Mouse (Mus musculus): Measurements from ENCODE around the gene Khnyn. TPM values are rescaled to one million over a fixed set of nuclear protein-coding genes. Genes with fewer than 3 reads are reported as not detected.

Khnyn gene
- polyA plus RNA-seq, 1 experiment: 10.0 TPM

DNA sequence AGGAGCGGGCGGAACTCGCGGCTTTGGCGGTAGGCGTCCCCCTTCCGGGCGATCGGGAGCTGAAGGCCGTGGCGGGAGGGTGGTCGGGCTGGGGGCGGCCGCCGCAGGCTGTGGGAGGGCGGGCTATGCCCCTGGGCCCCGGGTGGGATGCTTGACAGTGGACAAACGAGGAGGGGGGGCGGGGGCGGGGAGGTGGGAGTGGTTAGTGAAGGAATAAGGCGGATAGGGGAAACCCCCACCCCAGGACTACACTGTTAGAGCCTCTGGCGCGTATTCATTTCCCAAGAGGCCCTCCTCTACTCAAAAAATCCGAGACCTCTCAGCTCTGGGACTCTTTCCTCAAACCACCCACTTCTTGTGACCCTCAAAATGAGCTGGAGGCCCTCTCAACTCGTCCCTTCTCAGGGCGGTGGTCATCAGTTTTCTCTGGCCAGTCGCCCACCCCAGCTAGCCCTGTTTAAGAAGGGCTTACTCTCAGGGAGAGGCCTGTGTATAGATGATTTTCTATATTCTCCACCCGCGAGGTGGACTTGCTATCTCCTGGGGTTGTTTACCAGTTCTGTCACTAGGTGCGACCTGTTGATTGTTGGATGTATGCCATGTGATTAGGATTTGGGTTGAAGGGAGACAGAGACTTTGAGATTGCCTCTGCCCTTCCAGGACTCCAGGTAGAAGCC is 505 bp downstream of the Khnyn start:
- peaks cover 27% of the 10 kb centered on the region for H3K36me3 ChIP-seq (ENCODE audit: control insufficient read depth, insufficient read depth)
- H3K4me3 ChIP-seq: peak overlapping the region; percentile 86
- TF ChIP-seq TCF3 (IDR thresholded peaks at IDR 0.05; ENCODE audit: insufficient read length, low read depth) (no peak), TCF12 (IDR thresholded peaks at IDR 0.05; ENCODE audit: insufficient read depth, poor library complexity, severe bottlenecking) (no peak), E2F4 (IDR thresholded peaks at IDR 0.05; ENCODE audit: insufficient read depth) (no peak), POLR2AphosphoS2 (IDR thresholded peaks at IDR 0.05; ENCODE audit: insufficient read length, low read depth) (no peak), SRF (IDR thresholded peaks at IDR 0.05; ENCODE audit: control insufficient read depth, insufficient read length, low read depth) (no peak), REST (IDR thresholded peaks at IDR 0.05; ENCODE audit: insufficient read depth, insufficient read length) (no peak), POLR2A (IDR thresholded peaks at IDR 0.05; ENCODE audit: insufficient read length, low read depth) (no peak), MYOD1 (IDR thresholded peaks at IDR 0.05; ENCODE audit: control insufficient read depth in 1 of 3, insufficient read length in 2 of 3, low read depth in 2 of 3) (no peak), CEBPB (IDR thresholded peaks at IDR 0.05; ENCODE audit: insufficient read depth, poor library complexity, severe bottlenecking) (no peak)
- H3K27me3 ChIP-seq (ENCODE audit: control insufficient read depth, insufficient read depth, insufficient read length): no peaks in the 10 kb centered on the region
- H3K79me2 ChIP-seq (ENCODE audit: control insufficient read depth, insufficient read depth): no peaks in the 10 kb centered on the region
- peak overlapping the region; percentile 81 for H3K4me2 ChIP-seq (ENCODE audit: low read depth)
- peak overlapping the region; percentile 67 for H3ac ChIP-seq (ENCODE audit: control insufficient read depth, insufficient read length)

DNA sequence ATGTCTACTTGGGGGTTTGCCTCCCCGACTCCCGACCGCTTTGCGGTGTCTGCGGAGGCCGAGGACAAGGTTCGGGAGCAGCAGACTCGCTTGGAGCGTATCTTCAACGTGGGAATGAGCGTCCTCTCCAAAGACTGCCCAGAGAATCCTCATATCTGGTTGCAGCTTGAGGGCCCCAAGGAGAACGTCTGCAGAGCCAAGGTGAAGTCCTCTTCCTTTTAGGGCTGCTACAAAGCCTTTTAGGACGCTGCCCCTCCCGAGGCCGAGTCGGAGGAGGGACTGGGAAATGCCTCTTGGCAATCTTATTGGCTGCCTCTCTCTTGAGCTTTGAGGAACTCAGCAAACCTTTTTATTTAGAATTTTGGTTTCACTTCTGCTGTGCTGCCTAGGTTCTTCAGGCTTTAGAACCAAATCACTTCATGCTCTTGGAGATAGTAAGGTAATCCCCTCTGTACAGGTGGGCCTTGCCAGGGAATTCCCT is 1.1 kb downstream of the Khnyn start:
- Histone ChIP-seq H3K4me2 (ENCODE audit: low read depth) (peak overlapping the region; percentile 81), H3K36me3 (ENCODE audit: control insufficient read depth, insufficient read depth) (peaks cover 33% of the 10 kb centered on the region), H3K27me3 (ENCODE audit: control insufficient read depth, insufficient read depth, insufficient read length) (no peaks in the 10 kb centered on the region), H3K4me3 (peak overlapping the region; percentile 86), H3ac (ENCODE audit: control insufficient read depth, insufficient read length) (peak overlapping the region; percentile 67), H3K79me2 (ENCODE audit: control insufficient read depth, insufficient read depth) (no peaks in the 10 kb centered on the region)
- TF ChIP-seq POLR2AphosphoS2 (IDR thresholded peaks at IDR 0.05; ENCODE audit: insufficient read length, low read depth): peak; percentile 9
- no peak for TF ChIP-seq E2F4 (IDR thresholded peaks at IDR 0.05; ENCODE audit: insufficient read depth)
- peak; percentile 23 for TF ChIP-seq POLR2A (IDR thresholded peaks at IDR 0.05; ENCODE audit: insufficient read length, low read depth)

DNA sequence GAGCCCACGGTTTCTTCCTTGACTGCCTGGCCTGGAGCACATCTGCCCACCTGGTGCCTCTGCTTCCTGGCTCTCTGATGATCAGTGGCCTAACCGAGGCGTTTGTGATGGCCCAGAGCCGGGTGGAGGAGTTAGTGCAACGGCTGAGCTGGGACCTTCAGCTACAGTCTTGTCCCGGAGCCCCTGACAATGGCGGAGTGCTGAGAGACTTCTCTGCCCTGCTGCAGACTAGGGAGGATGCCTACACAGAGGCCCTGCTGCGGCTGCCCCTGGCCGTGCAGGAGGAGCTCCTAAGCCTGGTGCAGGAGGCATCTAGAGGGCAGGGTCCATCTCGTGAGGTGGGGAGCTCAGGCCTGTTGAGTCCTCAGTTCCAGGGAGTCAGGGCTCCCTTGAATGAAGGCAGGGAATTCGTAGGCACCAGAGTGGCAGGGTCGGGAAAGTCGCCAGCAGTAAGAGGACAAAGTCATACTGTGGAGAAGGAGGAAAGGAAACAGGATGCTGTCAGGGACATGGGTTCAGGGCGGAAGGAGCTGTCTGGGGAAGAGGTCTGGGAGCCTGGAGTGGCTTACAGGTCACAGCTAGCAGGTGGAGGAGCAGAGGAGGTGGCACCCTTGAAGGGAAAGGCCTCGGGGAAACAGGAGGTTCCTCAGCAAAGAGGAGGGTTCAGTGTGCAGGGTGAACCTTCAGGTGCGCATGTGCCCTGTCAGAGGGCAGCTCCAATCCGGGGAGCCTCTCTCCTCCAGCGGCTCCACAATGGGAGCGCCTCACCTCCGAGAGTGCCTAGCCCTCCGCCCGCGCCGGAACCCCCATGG is 2.0 kb downstream of the Khnyn start:
- peak overlapping the region; percentile 81 for H3K4me2 ChIP-seq (ENCODE audit: low read depth)
- no peaks in the 10 kb centered on the region for H3K79me2 ChIP-seq (ENCODE audit: control insufficient read depth, insufficient read depth)
- no peak for TF ChIP-seq MYOG (IDR thresholded peaks at IDR 0.05; ENCODE audit: control insufficient read depth in 1 of 3, insufficient read depth in 1 of 3, insufficient read length in 2 of 3, low read depth in 2 of 3)
- TF ChIP-seq REST (IDR thresholded peaks at IDR 0.05; ENCODE audit: insufficient read depth, insufficient read length): no peak
- no peak for TF ChIP-seq MYOD1 (IDR thresholded peaks at IDR 0.05; ENCODE audit: control insufficient read depth in 1 of 3, insufficient read length in 2 of 3, low read depth in 2 of 3)
- no peak for TF ChIP-seq MAX (IDR thresholded peaks at IDR 0.05; ENCODE audit: low read depth)
- no peak for TF ChIP-seq POLR2AphosphoS2 (IDR thresholded peaks at IDR 0.05; ENCODE audit: insufficient read length, low read depth)
- TF ChIP-seq USF1 (IDR thresholded peaks at IDR 0.05; ENCODE audit: low read depth): no peak
- no peak for TF ChIP-seq TCF3 (IDR thresholded peaks at IDR 0.05; ENCODE audit: insufficient read length, low read depth)
- no peak for TF ChIP-seq POLR2A (IDR thresholded peaks at IDR 0.05; ENCODE audit: insufficient read length, low read depth)
- TF ChIP-seq SRF (IDR thresholded peaks at IDR 0.05; ENCODE audit: control insufficient read depth, insufficient read length, low read depth): no peak
- no peak for TF ChIP-seq CEBPB (IDR thresholded peaks at IDR 0.05; ENCODE audit: insufficient read depth, poor library complexity, severe bottlenecking)
- TF ChIP-seq TCF12 (IDR thresholded peaks at IDR 0.05; ENCODE audit: insufficient read depth, poor library complexity, severe bottlenecking): no peak
- TF ChIP-seq E2F4 (IDR thresholded peaks at IDR 0.05; ENCODE audit: insufficient read depth): no peak
- no peaks in the 10 kb centered on the region for H3K27me3 ChIP-seq (ENCODE audit: control insufficient read depth, insufficient read depth, insufficient read length)
- H3K36me3 ChIP-seq (ENCODE audit: control insufficient read depth, insufficient read depth): peaks cover 38% of the 10 kb centered on the region
- peak overlapping the region; percentile 67 for H3ac ChIP-seq (ENCODE audit: control insufficient read depth, insufficient read length)
- H3K4me3 ChIP-seq: peak overlapping the region; percentile 86

DNA sequence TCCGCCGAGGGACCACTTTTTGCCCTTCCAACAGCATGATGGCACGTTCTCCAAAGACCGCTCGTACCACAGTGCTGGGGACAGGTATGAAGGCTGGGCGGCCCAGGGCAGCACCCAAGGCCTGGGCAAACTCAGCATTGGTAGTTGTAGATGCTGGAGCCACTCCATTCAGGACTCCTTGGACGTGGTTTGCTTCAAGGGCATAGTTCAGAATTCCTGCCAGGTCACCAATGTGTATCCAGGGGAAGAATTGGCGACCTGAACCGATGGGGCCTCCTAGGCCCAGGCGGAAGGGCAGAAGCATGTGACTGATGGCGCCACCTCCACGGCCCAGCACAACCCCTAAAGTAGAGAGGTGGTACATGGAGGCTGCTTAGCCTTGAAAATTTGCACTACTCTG is 12.9 kb downstream of the Khnyn start:
- Histone ChIP-seq H3ac (ENCODE audit: control insufficient read depth, insufficient read length) (no peak overlapping the region), H3K79me2 (ENCODE audit: control insufficient read depth, insufficient read depth) (no peaks in the 10 kb centered on the region), H3K27me3 (ENCODE audit: control insufficient read depth, insufficient read depth, insufficient read length) (no peaks in the 10 kb centered on the region), H3K4me3 (no peak overlapping the region), H3K4me2 (ENCODE audit: low read depth) (no peak overlapping the region), H3K36me3 (ENCODE audit: control insufficient read depth, insufficient read depth) (peaks cover 41% of the 10 kb centered on the region)
- TF ChIP-seq TCF3 (IDR thresholded peaks at IDR 0.05; ENCODE audit: insufficient read length, low read depth) (no peak), POLR2AphosphoS2 (IDR thresholded peaks at IDR 0.05; ENCODE audit: insufficient read length, low read depth) (peak; percentile 38)

DNA sequence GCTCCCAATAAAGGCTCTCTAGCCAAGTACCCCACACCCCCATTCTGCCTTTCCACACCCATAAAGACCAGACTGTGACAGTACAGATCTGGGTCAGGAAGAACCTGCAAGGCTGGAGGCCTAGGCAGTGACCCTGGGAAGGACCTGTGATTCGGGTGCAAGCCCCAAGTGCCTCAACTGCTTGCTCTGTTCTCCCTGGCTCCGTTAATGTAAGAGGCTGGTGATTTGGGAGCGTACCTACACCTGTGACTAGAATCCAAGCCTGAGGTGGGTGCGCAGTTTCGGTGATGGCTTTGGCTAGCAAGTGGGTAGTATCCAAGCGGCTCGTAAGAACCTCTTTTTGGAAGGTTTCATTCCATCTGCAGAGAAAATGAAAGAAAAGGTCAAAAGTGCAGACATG is 14.2 kb downstream of the Khnyn start:
- H3K4me3 ChIP-seq: no peak overlapping the region

More for the DNA sequence above, 14.2 kb downstream of the Khnyn start:
- Histone ChIP-seq H3K27me3 (ENCODE audit: control insufficient read depth, insufficient read depth, insufficient read length) (no peaks in the 10 kb centered on the region), H3ac (ENCODE audit: control insufficient read depth, insufficient read length) (no peak overlapping the region), H3K4me2 (ENCODE audit: low read depth) (no peak overlapping the region), H3K36me3 (ENCODE audit: control insufficient read depth, insufficient read depth) (peaks cover 28% of the 10 kb centered on the region), H3K79me2 (ENCODE audit: control insufficient read depth, insufficient read depth) (no peaks in the 10 kb centered on the region)
- TF ChIP-seq SRF (IDR thresholded peaks at IDR 0.05; ENCODE audit: control insufficient read depth, insufficient read length, low read depth) (no peak), REST (IDR thresholded peaks at IDR 0.05; ENCODE audit: insufficient read depth, insufficient read length) (no peak), POLR2AphosphoS2 (IDR thresholded peaks at IDR 0.05; ENCODE audit: insufficient read length, low read depth) (peak; percentile 82), MAX (IDR thresholded peaks at IDR 0.05; ENCODE audit: low read depth) (no peak)

Measured in myocyte (in vitro differentiated cells).